Mouse (Mus musculus): ENCODE measurements around the gene H2al2a. TPM values are rescaled to one million over a fixed set of nuclear protein-coding genes. Genes with fewer than 3 reads are reported as not detected.
"Not testable (repeated sequence)": the region's sequence is repeated elsewhere in the genome, so short reads cannot be mapped to it uniquely, and the experiment has no call there.

The H2al2a gene
- polyA plus RNA-seq, 1 experiment from 2014 or later, result not detected

- Histone ChIP-seq H3K9me3 (0 out of 2 replicates have a peak, but pooled peaks cover 3% of the 10 kb centered on the region), H3K36me3 (no peaks in the 10 kb centered on the region), H3K27ac (no peak overlapping the region), H3K4me3 (no peak overlapping the region), H3K4me1 (replicated peaks) (no peaks in the 10 kb centered on the region), H3K27me3 (ENCODE audit: insufficient read depth, poor library complexity, severe bottlenecking) (no peaks in the 10 kb centered on the region)
- 86% methylated on average over 1 of the region's 1 CpGs for WGBS
- no peak for DNase-seq (ENCODE audit: low spot score)
Measured at GRCm38 (mm10) chr2:17982747-17983146, 14.0 kb downstream of the H2al2a start.

GRCm38 (mm10) chr2:17978706-17979105, 18.1 kb downstream of the H2al2a start:
- no peaks in the 10 kb centered on the region for H3K9me3 ChIP-seq
- DNase-seq (ENCODE audit: low spot score), result no peak
- H3K27me3 ChIP-seq (ENCODE audit: insufficient read depth, poor library complexity, severe bottlenecking), result no peaks in the 10 kb centered on the region
- no peak overlapping the region for H3K27ac ChIP-seq
- WGBS, result 92% methylated on average over 6 of the region's 6 CpGs
- H3K36me3 ChIP-seq, result no peaks in the 10 kb centered on the region
- no peak overlapping the region for H3K4me3 ChIP-seq
- peaks cover 9% of the 10 kb centered on the region for H3K4me1 ChIP-seq (replicated peaks)

- H3K9me3 ChIP-seq; H3K27ac ChIP-seq; H3K4me1 ChIP-seq (replicated peaks); DNase-seq (ENCODE audit: low spot score); H3K4me3 ChIP-seq; H3K36me3 ChIP-seq; H3K27me3 ChIP-seq (ENCODE audit: insufficient read depth, poor library complexity, severe bottlenecking): not testable (repeated sequence)
- WGBS, result 95% methylated on average over 7 of the region's 7 CpGs
Measured at GRCm38 (mm10) chr2:17978251-17978650, 18.5 kb downstream of the H2al2a start.

GRCm38 (mm10) chr2:17977645-17978044, 19.1 kb downstream of the H2al2a start:
- not testable (repeated sequence) for H3K27me3 ChIP-seq (ENCODE audit: insufficient read depth, poor library complexity, severe bottlenecking); H3K27ac ChIP-seq; H3K36me3 ChIP-seq; H3K9me3 ChIP-seq; H3K4me1 ChIP-seq (replicated peaks); DNase-seq (ENCODE audit: low spot score); H3K4me3 ChIP-seq

GRCm38 (mm10) chr2:17975601-17976327, 21.0 kb downstream of the H2al2a start:
- Histone ChIP-seq H3K4me1 (replicated peaks) (peaks cover 20% of the 10 kb centered on the region), H3K4me3 (no peak overlapping the region), H3K27ac (no peak overlapping the region), H3K9me3 (no peaks in the 10 kb centered on the region), H3K36me3 (no peaks in the 10 kb centered on the region), H3K27me3 (ENCODE audit: insufficient read depth, poor library complexity, severe bottlenecking) (no peaks in the 10 kb centered on the region)
- DNase-seq (ENCODE audit: low spot score), result no peak
- 73% methylated on average over 4 of the region's 4 CpGs for WGBS

GRCm38 (mm10) chr2:17973868-17974440, 22.8 kb downstream of the H2al2a start:
- Histone ChIP-seq H3K27me3 (ENCODE audit: insufficient read depth, poor library complexity, severe bottlenecking) (no peaks in the 10 kb centered on the region), H3K4me1 (replicated peaks) (peaks cover 36% of the 10 kb centered on the region), H3K27ac (peak overlapping the region; percentile 70), H3K4me3 (no peak overlapping the region), H3K9me3 (no peaks in the 10 kb centered on the region), H3K36me3 (no peaks in the 10 kb centered on the region)
- no peak for DNase-seq (ENCODE audit: low spot score)
- 27% methylated on average over 2 of the region's 2 CpGs for WGBS

GRCm38 (mm10) chr2:17973246-17973645, 23.5 kb downstream of the H2al2a start:
- H3K4me1 ChIP-seq (replicated peaks), result peaks cover 42% of the 10 kb centered on the region
- 84% methylated on average over 5 of the region's 5 CpGs for WGBS
- H3K27me3 ChIP-seq (ENCODE audit: insufficient read depth, poor library complexity, severe bottlenecking), result no peaks in the 10 kb centered on the region
- no peaks in the 10 kb centered on the region for H3K36me3 ChIP-seq
- DNase-seq (ENCODE audit: low spot score), result no peak
- H3K27ac ChIP-seq, result no peak overlapping the region
- H3K9me3 ChIP-seq, result no peaks in the 10 kb centered on the region
- no peak overlapping the region for H3K4me3 ChIP-seq

- no peaks in the 10 kb centered on the region for H3K9me3 ChIP-seq
- no peak overlapping the region for H3K27ac ChIP-seq
- H3K36me3 ChIP-seq, result no peaks in the 10 kb centered on the region
- 90% methylated on average over 2 of the region's 2 CpGs for WGBS
- H3K4me3 ChIP-seq, result no peak overlapping the region
- DNase-seq (ENCODE audit: low spot score), result no peak
- no peaks in the 10 kb centered on the region for H3K27me3 ChIP-seq (ENCODE audit: insufficient read depth, poor library complexity, severe bottlenecking)
- H3K4me1 ChIP-seq (replicated peaks), result peaks cover 43% of the 10 kb centered on the region
Measured at GRCm38 (mm10) chr2:17972843-17973242, 23.9 kb downstream of the H2al2a start.

- WGBS, result 75% methylated on average over 6 of the region's 6 CpGs
- Histone ChIP-seq H3K27ac (no peak overlapping the region), H3K9me3 (no peaks in the 10 kb centered on the region), H3K27me3 (ENCODE audit: insufficient read depth, poor library complexity, severe bottlenecking) (no peaks in the 10 kb centered on the region), H3K4me1 (replicated peaks) (peaks cover 43% of the 10 kb centered on the region), H3K4me3 (no peak overlapping the region), H3K36me3 (no peaks in the 10 kb centered on the region)
- DNase-seq (ENCODE audit: low spot score), result no peak
Measured at GRCm38 (mm10) chr2:17971407-17971806, 25.4 kb downstream of the H2al2a start.

GRCm38 (mm10) chr2:17970662-17971061, 26.1 kb downstream of the H2al2a start:
- Histone ChIP-seq H3K9me3 (no peaks in the 10 kb centered on the region), H3K4me3 (no peak overlapping the region), H3K36me3 (no peaks in the 10 kb centered on the region), H3K4me1 (replicated peaks) (peaks cover 43% of the 10 kb centered on the region), H3K27ac (peak overlapping the region; percentile 70), H3K27me3 (ENCODE audit: insufficient read depth, poor library complexity, severe bottlenecking) (no peaks in the 10 kb centered on the region)
- no peak for DNase-seq (ENCODE audit: low spot score)
- WGBS, result 12% methylated on average over 1 of the region's 1 CpGs

GRCm38 (mm10) chr2:17970187-17970586, 26.6 kb downstream of the H2al2a start:
- no peaks in the 10 kb centered on the region for H3K36me3 ChIP-seq
- no peak overlapping the region for H3K4me3 ChIP-seq

GRCm38 (mm10) chr2:17968571-17968970, 28.2 kb downstream of the H2al2a start:
- H3K9me3 ChIP-seq, result no peaks in the 10 kb centered on the region
- 84% methylated on average over 2 of the region's 2 CpGs for WGBS
- H3K27me3 ChIP-seq (ENCODE audit: insufficient read depth, poor library complexity, severe bottlenecking), result no peaks in the 10 kb centered on the region
- peaks cover 33% of the 10 kb centered on the region for H3K4me1 ChIP-seq (replicated peaks)
- no peak overlapping the region for H3K27ac ChIP-seq
- H3K4me3 ChIP-seq, result no peak overlapping the region
- no peaks in the 10 kb centered on the region for H3K36me3 ChIP-seq
- DNase-seq (ENCODE audit: low spot score), result no peak

More at GRCm38 (mm10) chr2:17970187-17970586, 26.6 kb downstream of the H2al2a start:
- no peak overlapping the region for H3K27ac ChIP-seq
- no peaks in the 10 kb centered on the region for H3K9me3 ChIP-seq
- DNase-seq (ENCODE audit: low spot score), result peak; percentile 67
- no peaks in the 10 kb centered on the region for H3K27me3 ChIP-seq (ENCODE audit: insufficient read depth, poor library complexity, severe bottlenecking)
- peaks cover 43% of the 10 kb centered on the region for H3K4me1 ChIP-seq (replicated peaks)

- not testable (repeated sequence) for H3K27ac ChIP-seq; H3K36me3 ChIP-seq; H3K9me3 ChIP-seq; DNase-seq (ENCODE audit: low spot score); H3K27me3 ChIP-seq (ENCODE audit: insufficient read depth, poor library complexity, severe bottlenecking); H3K4me3 ChIP-seq
- peaks cover 33% of the 10 kb centered on the region for H3K4me1 ChIP-seq (replicated peaks)
- WGBS, result 82% methylated on average over 3 of the region's 3 CpGs
Measured at GRCm38 (mm10) chr2:17968037-17968436, 28.7 kb downstream of the H2al2a start.

Measured in hindbrain, embryonic 10.5 days (tissue).